Mouse (Mus musculus) liver, postnatal 0 days (tissue): Measurements from ENCODE around the gene Calr.

Source experiments
- CTCF ChIP-seq: sonication (generic); IDR thresholded peaks from 2 replicates; pipeline ENCODE4 v1.5.1; 2016; ENCODE audit warnings: antibody characterized with exemption, low read depth
- EP300 ChIP-seq: IDR thresholded peaks from 2 replicates; pipeline ENCODE4 v1.6.1; 2016; ENCODE audit warnings: antibody characterized with exemption, low read depth, mild to moderate bottlenecking

DNA sequence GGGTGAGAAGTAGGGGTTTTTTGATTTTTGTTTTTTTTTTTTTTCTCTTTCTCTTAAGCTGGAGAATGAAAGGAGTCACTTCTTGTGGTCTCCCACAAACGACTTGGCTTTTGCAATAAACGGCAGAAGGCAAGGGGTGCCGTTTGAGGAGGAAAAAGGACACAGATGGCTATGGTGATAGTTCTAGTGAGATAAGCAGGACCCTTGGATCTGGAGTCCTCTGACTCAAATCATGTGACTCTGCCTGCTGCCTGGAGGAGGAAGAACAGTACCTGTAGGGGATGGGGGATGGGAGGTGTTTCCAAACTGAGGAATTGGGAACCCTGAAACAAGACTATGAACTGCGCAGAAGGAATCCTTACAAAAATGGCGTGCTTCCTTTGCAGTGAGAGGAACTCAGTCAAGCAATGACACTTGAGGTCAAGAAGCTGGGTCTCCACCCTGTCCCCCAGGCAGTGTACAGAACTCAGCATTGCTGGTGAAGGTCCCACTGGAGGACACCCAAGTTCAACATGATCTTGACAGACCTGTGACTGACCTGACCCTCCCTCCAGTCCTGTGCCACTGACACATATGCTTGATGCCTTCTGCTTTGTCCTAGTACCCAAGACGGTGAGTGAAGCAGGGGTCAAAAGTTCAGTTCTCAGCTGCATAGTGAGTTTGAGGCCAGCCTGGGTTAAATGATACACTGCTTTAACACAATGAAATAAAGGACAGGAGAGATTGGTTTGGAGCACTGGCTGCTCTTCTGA, 1.1 kb upstream of the Calr start:
- TF ChIP-seq CTCF (no peak), EP300 (peak; percentile 66; the same call in 1 of the 2 replicates)
